In the genomic region with DNA sequence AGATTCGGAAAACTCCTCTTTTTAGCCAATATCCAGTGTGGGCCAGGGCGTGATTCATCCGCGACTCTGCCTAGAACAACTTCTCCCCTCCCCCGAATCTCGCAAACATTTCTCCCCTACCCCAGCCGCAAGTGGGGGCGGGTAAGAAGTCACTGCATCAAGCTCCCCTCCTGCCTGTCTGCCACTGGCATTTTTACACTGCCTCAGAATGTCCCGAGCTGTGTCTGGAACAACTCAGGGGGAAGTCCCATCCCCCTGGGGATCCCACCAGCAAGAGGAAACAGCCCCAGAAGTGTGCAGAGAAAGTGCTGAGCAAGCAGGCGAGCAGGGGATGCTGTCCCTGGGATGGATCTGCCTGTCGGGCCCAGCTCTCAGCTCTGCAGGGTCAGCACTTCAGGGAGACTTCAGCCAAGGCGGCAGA, we compare ENCODE assay signal across 8 mouse cellular contexts. TPM values are rescaled to one million over a fixed set of nuclear protein-coding genes. Genes with fewer than 3 reads are reported as not detected.
DNase-seq lines count a peak whose midpoint lies in the region; ATAC-seq and TF ChIP-seq lines count a peak whose summit lies in the region.

No protein-coding gene starts in this region.

- H3K4me2 ChIP-seq in liver, embryonic 14.5 days (ENCODE audit: low read depth), result no peak overlapping the region
- H3K4me2 ChIP-seq in stomach, embryonic 14.5 days (replicated peaks; ENCODE audit: low read depth, low read length), result peak overlapping the region; percentile 10; the same call in 1 of the 2 replicates
- no peak overlapping the region for H3K4me2 ChIP-seq in forebrain, embryonic 16.5 days (ENCODE audit: low read length)

- no peak for TF ChIP-seq CTCF in liver, embryonic 14.5 days (IDR thresholded peaks at IDR 0.05; ENCODE audit: low read depth)

- no peak overlapping the region for H3K9ac ChIP-seq in liver, embryonic 14.5 days (replicated peaks)
- no peak overlapping the region for H3K9ac ChIP-seq in stomach, embryonic 14.5 days (replicated peaks; ENCODE audit: low read depth, low read length)
- H3K9ac ChIP-seq in forebrain, embryonic 16.5 days (replicated peaks; ENCODE audit: low read depth, low read length), result no peak overlapping the region

- H3K27ac ChIP-seq in liver, embryonic 14.5 days, result no peak overlapping the region
- H3K27ac ChIP-seq in stomach, embryonic 14.5 days (ENCODE audit: low read length), result peak overlapping the region; percentile 94
- no peak overlapping the region for H3K27ac ChIP-seq in forebrain, embryonic 16.5 days (ENCODE audit: low read length)

- H3K9me3 ChIP-seq in liver, embryonic 14.5 days (ENCODE audit: control insufficient read depth, low read length), result no peaks in the 10 kb centered on the region
- H3K9me3 ChIP-seq in stomach, embryonic 14.5 days (ENCODE audit: control insufficient read depth, low read depth, low read length), result no peaks in the 10 kb centered on the region
- no peaks in the 10 kb centered on the region for H3K9me3 ChIP-seq in forebrain, embryonic 16.5 days (ENCODE audit: control insufficient read depth, low read length)

- peak; percentile 65 for DNase-seq in right cerebral cortex, adult 18-20 months
- DNase-seq in right cerebral cortex, postnatal 4 days, result no peak
- peak; percentile 45 for DNase-seq in gastrocnemius, postnatal 10 days
- DNase-seq in kidney, adult 11 months, result peak; percentile 39
- DNase-seq in liver, embryonic 14.5 days (ENCODE audit: low read depth in 3 of 3, low spot score in 3 of 3), result no peak
- DNase-seq in cerebellum, adult 11 months, result no peak

- no peaks in the 10 kb centered on the region for H3K36me3 ChIP-seq in liver, embryonic 14.5 days (replicated peaks; ENCODE audit: control insufficient read depth, insufficient read depth, low read depth)
- no peaks in the 10 kb centered on the region for H3K36me3 ChIP-seq in stomach, embryonic 14.5 days (ENCODE audit: control insufficient read depth, insufficient read depth, low read length)
- H3K36me3 ChIP-seq in forebrain, embryonic 16.5 days (ENCODE audit: control insufficient read depth, insufficient read depth), result no peaks in the 10 kb centered on the region

- H3K27me3 ChIP-seq in liver, embryonic 14.5 days (ENCODE audit: control insufficient read depth, insufficient read depth, low read length), result no peaks in the 10 kb centered on the region
- no peaks in the 10 kb centered on the region for H3K27me3 ChIP-seq in stomach, embryonic 14.5 days (ENCODE audit: control insufficient read depth, insufficient read depth, low read length)
- H3K27me3 ChIP-seq in forebrain, embryonic 16.5 days (replicated peaks; ENCODE audit: control insufficient read depth, insufficient read depth, low read length), result peaks cover 12% of the 10 kb centered on the region

- H3K4me3 ChIP-seq in liver, embryonic 14.5 days (ENCODE audit: insufficient read depth in 1 of 2, low read depth in 2 of 2, low read length in 2 of 2), result no peak overlapping the region
- H3K4me3 ChIP-seq in stomach, embryonic 14.5 days (ENCODE audit: low read depth, low read length), result no peak overlapping the region
- H3K4me3 ChIP-seq in forebrain, embryonic 16.5 days (replicated peaks; ENCODE audit: low read length), result no peak overlapping the region

- ATAC-seq in liver, embryonic 14.5 days (ENCODE audit: insufficient read depth), result peak; percentile 27; the same call in 1 of the 2 replicates
- ATAC-seq in stomach, embryonic 14.5 days (ENCODE audit: insufficient number of reproducible peaks, insufficient read depth, low FRiP score, low read depth), result peak; percentile 74
- ATAC-seq in forebrain, embryonic 16.5 days, result no peak

- no peaks in the 10 kb centered on the region for H3K4me1 ChIP-seq in liver, embryonic 14.5 days (replicated peaks; ENCODE audit: control insufficient read depth in 2 of 2, insufficient read depth in 2 of 2, low read length in 1 of 2)
- peaks cover 13% of the 10 kb centered on the region for H3K4me1 ChIP-seq in stomach, embryonic 14.5 days (ENCODE audit: control insufficient read depth, insufficient read depth, low read length)
- no peaks in the 10 kb centered on the region for H3K4me1 ChIP-seq in forebrain, embryonic 16.5 days (replicated peaks; ENCODE audit: control insufficient read depth, insufficient read depth, low read length)

- no peak for TF ChIP-seq EP300 in liver, embryonic 14.5 days (IDR thresholded peaks at IDR 0.05; ENCODE audit: low read depth)

- WGBS in liver, embryonic 14.5 days (ENCODE audit: insufficient replicate concordance), result 18% methylated on average over 12 of the region's 12 CpGs
- WGBS in stomach, embryonic 14.5 days, result 6% methylated on average over 12 of the region's 12 CpGs
- 23% methylated on average over 12 of the region's 12 CpGs for WGBS in forebrain, embryonic 16.5 days

RNA-seq across cellular contexts. Expression of a gene that starts 11.0 kb away (rescaled TPM):
- total RNA-seq in gastrocnemius, postnatal 10 days (2021), result 10 to 100 TPM; 76.8 to 89.1 TPM
- polyA plus RNA-seq in liver, embryonic 14.5 days (2012; rRNA removed), result 46.2 and 64.9 TPM in 2 replicates
- polyA plus RNA-seq in liver, embryonic 14.5 days (2014; fragmentation: Nextera tagmentation; extraction: Ambion mirVana), result 100 and 103 TPM in 2 replicates
- polyA plus RNA-seq in stomach, embryonic 14.5 days (2014; fragmentation: Nextera tagmentation; extraction: Ambion mirVana), result 106 and 117 TPM in 2 replicates
- 76.9 and 79.6 TPM in 2 replicates for polyA plus RNA-seq in forebrain, embryonic 16.5 days (2015; fragmentation: Nextera tagmentation; extraction: Ambion mirVana)

RNA-seq across cellular contexts. Expression of a gene that starts 11.3 kb away (rescaled TPM):
- 10 to 100 TPM in 1 of 2 experiments, 1 to 10 TPM in 1; 9.5 to 10.2 TPM for total RNA-seq in gastrocnemius, postnatal 10 days (2021)
- polyA plus RNA-seq in liver, embryonic 14.5 days (2012; rRNA removed), result 11.6 and 15.0 TPM in 2 replicates
- polyA plus RNA-seq in liver, embryonic 14.5 days (2014; fragmentation: Nextera tagmentation; extraction: Ambion mirVana), result 12.7 and 15.9 TPM in 2 replicates
- polyA plus RNA-seq in stomach, embryonic 14.5 days (2014; fragmentation: Nextera tagmentation; extraction: Ambion mirVana), result 30.5 and 34.6 TPM in 2 replicates
- 50.7 and 52.7 TPM in 2 replicates for polyA plus RNA-seq in forebrain, embryonic 16.5 days (2015; fragmentation: Nextera tagmentation; extraction: Ambion mirVana)

RNA-seq across cellular contexts. Expression of a gene that starts 16.7 kb away (rescaled TPM):
- 10 to 100 TPM; 13.0 to 23.1 TPM for total RNA-seq in gastrocnemius, postnatal 10 days (2021)
- polyA plus RNA-seq in liver, embryonic 14.5 days (2012; rRNA removed), result 0.94 and 1.1 TPM in 2 replicates
- polyA plus RNA-seq in liver, embryonic 14.5 days (2014; fragmentation: Nextera tagmentation; extraction: Ambion mirVana), result 1.1 and 1.4 TPM in 2 replicates
- polyA plus RNA-seq in stomach, embryonic 14.5 days (2014; fragmentation: Nextera tagmentation; extraction: Ambion mirVana), result 46.1 and 49.0 TPM in 2 replicates
- 4.4 and 7.9 TPM in 2 replicates for polyA plus RNA-seq in forebrain, embryonic 16.5 days (2015; fragmentation: Nextera tagmentation; extraction: Ambion mirVana)

RNA-seq across cellular contexts. Expression of a gene that starts 48.0 kb away (rescaled TPM):
- 1 to 10 TPM; 4.8 to 4.9 TPM for total RNA-seq in gastrocnemius, postnatal 10 days (2021)
- polyA plus RNA-seq in liver, embryonic 14.5 days (2012; rRNA removed), result 1.2 and 1.3 TPM in 2 replicates
- polyA plus RNA-seq in liver, embryonic 14.5 days (2014; fragmentation: Nextera tagmentation; extraction: Ambion mirVana), result 1.1 and 1.2 TPM in 2 replicates
- polyA plus RNA-seq in stomach, embryonic 14.5 days (2014; fragmentation: Nextera tagmentation; extraction: Ambion mirVana), result 4.1 and 5.7 TPM in 2 replicates
- polyA plus RNA-seq in forebrain, embryonic 16.5 days (2015; fragmentation: Nextera tagmentation; extraction: Ambion mirVana), result 9.2 and 9.6 TPM in 2 replicates

RNA-seq across cellular contexts. Expression of a gene that starts 48.9 kb away (rescaled TPM):
- total RNA-seq in gastrocnemius, postnatal 10 days (2021), result 1 to 10 TPM; 1.8 to 3.3 TPM
- 8.8 and 10.9 TPM in 2 replicates for polyA plus RNA-seq in liver, embryonic 14.5 days (2012; rRNA removed)
- 11.2 and 12.5 TPM in 2 replicates for polyA plus RNA-seq in liver, embryonic 14.5 days (2014; fragmentation: Nextera tagmentation; extraction: Ambion mirVana)
- polyA plus RNA-seq in stomach, embryonic 14.5 days (2014; fragmentation: Nextera tagmentation; extraction: Ambion mirVana), result 2.9 and 4.5 TPM in 2 replicates
- 1.8 and 2.0 TPM in 2 replicates for polyA plus RNA-seq in forebrain, embryonic 16.5 days (2015; fragmentation: Nextera tagmentation; extraction: Ambion mirVana)

Comparison
In these comparisons a context has a peak if more than half of its experiments do, and no peak if none do; other contexts are left out.
1. DNase-seq: peak in right cerebral cortex, adult 18-20 months (single experiment), gastrocnemius, postnatal 10 days (single experiment) and kidney, adult 11 months (single experiment); none in right cerebral cortex, postnatal 4 days (single experiment), liver, embryonic 14.5 days (0 of 3) and cerebellum, adult 11 months (single experiment).